Mouse (Mus musculus): ENCODE measurements around the gene Arhgef11.

- no peak for TF ChIP-seq CTCF (IDR thresholded peaks at IDR 0.05; ENCODE audit: control insufficient read depth, insufficient read depth, insufficient read length)
- TF ChIP-seq MAX (IDR thresholded peaks at IDR 0.05), result no peak
- no peak for TF ChIP-seq USF1 (IDR thresholded peaks at IDR 0.05; ENCODE audit: low read depth)
- no peak for TF ChIP-seq MYOD1 (IDR thresholded peaks at IDR 0.05; ENCODE audit: control insufficient read depth, insufficient read length, low read depth)
- no peak for TF ChIP-seq MYOG (IDR thresholded peaks at IDR 0.05; ENCODE audit: control insufficient read depth, extremely low read depth, insufficient read length)
- TF ChIP-seq CEBPB (IDR thresholded peaks at IDR 0.05; ENCODE audit: low read depth), result no peak
- no peak for TF ChIP-seq FOSL1 (IDR thresholded peaks at IDR 0.05; ENCODE audit: insufficient read depth, low read length, poor library complexity, severe bottlenecking)
Measured at GRCm38 (mm10) chr3:87748431-87748830, 131.1 kb downstream of the Arhgef11 start, which contains the start of gene Lrrc71.
